ENCODE assay signal across 12 mouse cellular contexts in the genomic region with DNA sequence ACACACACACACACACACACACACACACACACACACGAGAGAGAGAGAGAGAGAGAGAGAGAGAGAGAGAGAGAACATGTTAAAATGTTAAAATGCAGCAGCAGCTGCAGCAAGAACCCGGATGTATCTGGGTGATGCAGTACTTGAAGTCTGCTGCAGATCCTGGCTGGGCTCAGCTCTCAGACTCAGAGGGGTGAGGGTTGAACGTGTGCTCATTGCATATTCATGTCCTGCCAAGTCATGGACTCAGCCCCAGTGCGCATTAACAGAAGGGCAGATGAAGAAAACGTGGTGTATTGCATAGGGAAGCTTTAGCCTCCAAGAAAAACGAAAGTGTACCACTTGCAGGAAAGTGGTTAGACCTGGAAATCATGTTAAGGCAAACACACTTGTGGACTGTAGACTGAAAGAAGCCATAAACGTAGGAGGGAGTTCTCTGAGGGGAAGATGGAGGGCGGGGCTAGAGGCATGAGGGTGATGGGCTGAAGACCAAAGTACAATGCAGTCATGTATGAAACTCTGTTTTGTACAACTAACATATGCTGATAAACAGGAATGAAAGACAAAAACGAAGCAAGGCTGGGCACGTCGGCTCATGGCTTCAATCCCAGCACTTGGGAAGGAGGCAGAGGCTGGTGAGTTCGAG. TPM values are rescaled to one million over a fixed set of nuclear protein-coding genes. Genes with fewer than 3 reads are reported as not detected.
A peak's percentile ranks its signal among the peaks of the same experiment; 100 is the strongest.
DNase-seq lines count a peak whose midpoint lies in the region; ATAC-seq and TF ChIP-seq lines count a peak whose summit lies in the region.
"Had no signal": no experiment of that assay in that cellular context is flagged by ENCODE, and none has a peak within 500 bp of the region (broad histone marks: within the 10 kb centered on the region; RNA-seq: fewer than 3 reads in every experiment).

No protein-coding gene starts in this region.

- H3K27me3 ChIP-seq in limb, embryonic 14.5 days (ENCODE audit: control insufficient read depth, insufficient read depth, low read length) = no peaks in the 10 kb centered on the region
- H3K27me3 ChIP-seq in limb, embryonic 10.5 days (ENCODE audit: low read depth, poor library complexity, severe bottlenecking) = peaks cover 4% of the 10 kb centered on the region; the same call in 1 of the 2 replicates
- no peaks in the 10 kb centered on the region for H3K27me3 ChIP-seq in megakaryocyte, embryonic 14.5 days (replicated peaks)
- H3K27me3 ChIP-seq: stomach, embryonic 15.5 days had no signal

- in situ Hi-C loops in ES-E14 (cut with MboI; ENCODE audit: low sequenced_read_pairs in 2 of 2, unreplicated experiment in 2 of 2) = no loop called here

- no peak overlapping the region for H3K4me3 ChIP-seq in limb, embryonic 14.5 days (replicated peaks; ENCODE audit: low read length)
- no peak overlapping the region for H3K4me3 ChIP-seq in limb, embryonic 10.5 days
- H3K4me3 ChIP-seq in ES-E14 (ENCODE audit: insufficient read depth in 1 of 2, low read depth in 1 of 2, low read length in 2 of 2, poor library complexity in 1 of 2, severe bottlenecking in 1 of 2) = no peak overlapping the region
- peak overlapping the region; percentile 76 for H3K4me3 ChIP-seq in megakaryocyte, embryonic 14.5 days (replicated peaks)
- H3K4me3 ChIP-seq: stomach, embryonic 15.5 days had no signal

- peaks cover 7% of the 10 kb centered on the region for H3K4me1 ChIP-seq in limb, embryonic 14.5 days (ENCODE audit: control insufficient read depth, insufficient read depth, low read length)
- peaks cover 41% of the 10 kb centered on the region for H3K4me1 ChIP-seq in limb, embryonic 10.5 days
- H3K4me1 ChIP-seq in ES-E14 (ENCODE audit: control insufficient read depth in 2 of 2, insufficient read depth in 2 of 2, low read length in 2 of 2, poor library complexity in 1 of 2) = peaks cover 9 to 33% of the 10 kb centered on the region in 2 experiments
- H3K4me1 ChIP-seq in megakaryocyte, embryonic 14.5 days = peaks cover 70% of the 10 kb centered on the region

- no peaks in the 10 kb centered on the region for H3K9me3 ChIP-seq in limb, embryonic 14.5 days (ENCODE audit: control insufficient read depth, low read length)
- H3K9me3 ChIP-seq in limb, embryonic 10.5 days (replicated peaks) = no peaks in the 10 kb centered on the region
- H3K9me3 ChIP-seq in ES-E14 (ENCODE audit: control insufficient read depth, insufficient read depth, low read depth, low read length) = no peaks in the 10 kb centered on the region
- no peaks in the 10 kb centered on the region for H3K9me3 ChIP-seq in megakaryocyte, embryonic 14.5 days
- H3K9me3 ChIP-seq: stomach, embryonic 15.5 days had no signal

- H3K27ac ChIP-seq in limb, embryonic 14.5 days (replicated peaks; ENCODE audit: low read depth, low read length) = no peak overlapping the region
- no peak overlapping the region for H3K27ac ChIP-seq in limb, embryonic 10.5 days
- H3K27ac ChIP-seq in ES-E14 (ENCODE audit: insufficient read depth, low read depth, low read length, poor library complexity, severe bottlenecking) = no peak overlapping the region
- H3K27ac ChIP-seq: stomach, embryonic 15.5 days had no signal

- no peak for ATAC-seq in limb, embryonic 14.5 days (ENCODE audit: low FRiP score, low read depth)
- ATAC-seq in inflammation-experienced regulatory T-cells, adult 6 months = peak; percentile 57

- no peaks in the 10 kb centered on the region for H3K36me3 ChIP-seq in limb, embryonic 14.5 days (ENCODE audit: control insufficient read depth, insufficient read depth, low read length)
- H3K36me3 ChIP-seq in limb, embryonic 10.5 days = no peaks in the 10 kb centered on the region
- no peaks in the 10 kb centered on the region for H3K36me3 ChIP-seq in ES-E14 (ENCODE audit: control insufficient read depth, insufficient read depth, low read length, poor library complexity, severe bottlenecking)
- H3K36me3 ChIP-seq in megakaryocyte, embryonic 14.5 days (replicated peaks; ENCODE audit: low read length) = no peaks in the 10 kb centered on the region
- H3K36me3 ChIP-seq: stomach, embryonic 15.5 days had no signal

- no peak for TF ChIP-seq POLR2A in limb, embryonic 14.5 days (IDR thresholded peaks at IDR 0.05; ENCODE audit: borderline replicate concordance, extremely low read depth, insufficient read depth, insufficient read length)

- no peak overlapping the region for H3K4me2 ChIP-seq in limb, embryonic 14.5 days (replicated peaks; ENCODE audit: low read depth, low read length, severe bottlenecking)
- H3K4me2 ChIP-seq: heart, embryonic 11.5 days; stomach, embryonic 15.5 days had no signal

- no peak overlapping the region for H3K9ac ChIP-seq in limb, embryonic 14.5 days (ENCODE audit: low read depth, low read length, severe bottlenecking)
- H3K9ac ChIP-seq in ES-E14 (ENCODE audit: insufficient read depth, low read depth, low read length, poor library complexity, severe bottlenecking) = 0 out of 2 replicates have a peak overlapping the region, but pooled peaks have one; percentile 7
- H3K9ac ChIP-seq: stomach, embryonic 15.5 days had no signal

- WGBS in limb, embryonic 14.5 days = 51% methylated on average over 12 of the region's 12 CpGs
- WGBS in limb, embryonic 10.5 days = 66% methylated on average over 11 of the region's 12 CpGs

- peak; percentile 38 for DNase-seq in limb, embryonic 14.5 days (ENCODE audit: low spot score)
- no peak for DNase-seq in limb, embryonic 10.5 days (ENCODE audit: low spot score)
- no peak for DNase-seq in ES-E14 (ENCODE audit: low read depth, low spot score)
- DNase-seq in left cerebral cortex, adult 9 months (ENCODE audit: low spot score in 2 of 2) = no peak
- DNase-seq in heart, postnatal 4 days = no peak
- DNase-seq in right cerebral cortex, postnatal 4 days = no peak
- DNase-seq: cerebellum, adult 9-11 months had no signal

TF ChIP-seq in ES-E14, 5 proteins besides CTCF, POLR2A, EP300 and RAD21:
- TF ChIP-seq ZNF384 (IDR thresholded peaks at IDR 0.05; ENCODE audit: low read depth, low read length) (no peak), HCFC1 (IDR thresholded peaks at IDR 0.05; ENCODE audit: borderline replicate concordance, insufficient read depth, low read length) (no peak), ZC3H11A (IDR thresholded peaks at IDR 0.05; ENCODE audit: borderline replicate concordance, low read depth, low read length) (no peak), CHD2 (IDR thresholded peaks at IDR 0.05; ENCODE audit: low read depth, low read length) (no peak)

RNA-seq across cellular contexts. Expression of a gene that starts 8.3 kb away (rescaled TPM):
- polyA plus RNA-seq in limb, embryonic 14.5 days (2012; rRNA removed) = 6.0 and 6.5 TPM in 2 replicates
- 3.9 and 4.3 TPM in 2 replicates for polyA plus RNA-seq in limb, embryonic 14.5 days (2014; fragmentation: Nextera tagmentation; extraction: Ambion mirVana)
- 1.7 TPM in 2 replicates for polyA plus RNA-seq in limb, embryonic 10.5 days (2016; fragmentation: Nextera tagmentation; extraction: Ambion mirVana)
- 5.6 and 7.1 TPM in 2 replicates for total RNA-seq in ES-E14 (2012; rRNA removed)
- polyA plus RNA-seq in inflammation-experienced regulatory T-cells, adult 6 months (2017; shearing (Covaris generic)) = 10 to 100 TPM in 2 of 3 experiments, 1 to 10 TPM in 1; 7.8 to 15.5 (median 15.0) TPM
- not detected in 2 replicates for polyA plus RNA-seq in megakaryocyte, embryonic 14.5 days (2012; ENCODE audit: insufficient read depth, low replicate concordance)
- total RNA-seq in heart, postnatal 4 days (2021) = under 1 TPM; 0.19 to 0.20 TPM

RNA-seq across cellular contexts. Expression of a gene that starts 22.6 kb away (rescaled TPM):
- 5.6 and 7.1 TPM in 2 replicates for polyA plus RNA-seq in limb, embryonic 14.5 days (2012; rRNA removed)
- polyA plus RNA-seq in limb, embryonic 14.5 days (2014; fragmentation: Nextera tagmentation; extraction: Ambion mirVana) = 4.9 and 5.3 TPM in 2 replicates
- polyA plus RNA-seq in limb, embryonic 10.5 days (2016; fragmentation: Nextera tagmentation; extraction: Ambion mirVana) = 0.36 and 0.86 TPM in 2 replicates
- 13.5 and 31.2 TPM in 2 replicates for total RNA-seq in ES-E14 (2012; rRNA removed)
- 100 to 1,000 TPM; 248 to 287 (median 263) TPM for polyA plus RNA-seq in inflammation-experienced regulatory T-cells, adult 6 months (2017; shearing (Covaris generic))
- 71.8 and 93.9 TPM in 2 replicates for polyA plus RNA-seq in megakaryocyte, embryonic 14.5 days (2012; ENCODE audit: insufficient read depth, low replicate concordance)
- under 1 TPM; 0.71 to 0.74 TPM for total RNA-seq in heart, postnatal 4 days (2021)

RNA-seq across cellular contexts. Expression of a gene that starts 23.9 kb away (rescaled TPM):
- polyA plus RNA-seq in limb, embryonic 14.5 days (2012; rRNA removed) = 0.73 and 0.87 TPM in 2 replicates
- polyA plus RNA-seq in limb, embryonic 14.5 days (2014; fragmentation: Nextera tagmentation; extraction: Ambion mirVana) = 0.37 and 0.44 TPM in 2 replicates
- 0.09 and 0.18 TPM in 2 replicates for polyA plus RNA-seq in limb, embryonic 10.5 days (2016; fragmentation: Nextera tagmentation; extraction: Ambion mirVana)
- 30.2 and 67.4 TPM in 2 replicates for total RNA-seq in ES-E14 (2012; rRNA removed)
- 100 to 1,000 TPM; 105 to 226 (median 130) TPM for polyA plus RNA-seq in inflammation-experienced regulatory T-cells, adult 6 months (2017; shearing (Covaris generic))
- 2.2 and 17.4 TPM in 2 replicates for polyA plus RNA-seq in megakaryocyte, embryonic 14.5 days (2012; ENCODE audit: insufficient read depth, low replicate concordance)
- total RNA-seq in heart, postnatal 4 days (2021) = under 1 TPM; 0.38 to 0.67 TPM

RNA-seq across cellular contexts. Expression of a gene that starts 26.6 kb away (rescaled TPM):
- 0.45 TPM in 1 of 2 replicates, not detected in the other for polyA plus RNA-seq in limb, embryonic 14.5 days (2012; rRNA removed)
- not detected in 2 replicates for polyA plus RNA-seq in limb, embryonic 14.5 days (2014; fragmentation: Nextera tagmentation; extraction: Ambion mirVana)
- not detected in 2 replicates for polyA plus RNA-seq in limb, embryonic 10.5 days (2016; fragmentation: Nextera tagmentation; extraction: Ambion mirVana)
- not detected in 2 replicates for total RNA-seq in ES-E14 (2012; rRNA removed)
- 1 to 10 TPM in 1 of 3 experiments, not detected in 2; 1.6 TPM for polyA plus RNA-seq in inflammation-experienced regulatory T-cells, adult 6 months (2017; shearing (Covaris generic))
- polyA plus RNA-seq in megakaryocyte, embryonic 14.5 days (2012; ENCODE audit: insufficient read depth, low replicate concordance) = not detected in 2 replicates
- total RNA-seq in heart, postnatal 4 days (2021) = not detected
- total RNA-seq: left cerebral cortex, postnatal 10 days had no signal
- polyA plus RNA-seq: heart, embryonic 11.5 days had no signal
